11 mouse cellular contexts compared by ENCODE assay signal in the genomic region with DNA sequence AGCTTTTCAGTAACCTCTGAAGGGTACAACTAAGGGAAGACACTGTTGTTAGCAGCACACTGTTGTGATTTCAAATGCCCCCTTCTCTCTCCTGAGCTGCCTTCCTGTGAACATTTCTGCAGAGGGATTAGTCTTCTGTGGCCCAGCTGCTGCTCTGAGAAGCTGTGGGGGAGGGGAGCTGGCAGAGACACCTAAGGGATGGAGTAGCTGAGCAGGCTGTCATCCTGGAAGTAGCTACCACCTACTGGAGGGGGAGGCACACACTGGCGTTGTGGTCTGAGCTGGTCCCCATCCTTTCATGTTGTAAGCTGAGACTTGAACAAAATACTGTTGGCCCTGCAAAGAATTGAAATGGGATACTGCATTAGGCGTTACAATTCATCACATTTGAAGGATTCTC.
DNase-seq lines count a peak whose midpoint lies in the region; ATAC-seq lines count a peak whose summit lies in the region.
"Had no signal": no experiment of that assay in that cellular context is flagged by ENCODE, and none has a peak within 500 bp of the region (broad histone marks: within the 10 kb centered on the region; RNA-seq: fewer than 3 reads in every experiment).

No protein-coding gene starts in this region.

- no peak overlapping the region for H3K27ac ChIP-seq in kidney, embryonic 15.5 days
- H3K27ac ChIP-seq in midbrain, embryonic 12.5 days (replicated peaks), result peak overlapping the region; percentile 77
- H3K27ac ChIP-seq: neural tube, embryonic 13.5 days had no signal

- H3K4me2 ChIP-seq in kidney, embryonic 15.5 days, result no peak overlapping the region
- H3K4me2 ChIP-seq in midbrain, embryonic 12.5 days (replicated peaks), result no peak overlapping the region
- H3K4me2 ChIP-seq: neural tube, embryonic 13.5 days had no signal

- 11% methylated on average over 2 of the region's 2 CpGs for WGBS in kidney, embryonic 15.5 days
- 20% methylated on average over 2 of the region's 2 CpGs for WGBS in midbrain, embryonic 12.5 days

- no peak overlapping the region for H3K4me3 ChIP-seq in kidney, embryonic 15.5 days (replicated peaks)
- no peak overlapping the region for H3K4me3 ChIP-seq in midbrain, embryonic 12.5 days
- H3K4me3 ChIP-seq: erythroblast, embryonic 14.5 days; neural tube, embryonic 13.5 days had no signal

- DNase-seq in kidney, postnatal 25 days, result no peak
- peak; percentile 57 for DNase-seq in embryo, embryonic 11 days
- peak; percentile 7 to 52 for DNase-seq in frontal cortex, adult 2 months (ENCODE audit: extremely low spot score in 1 of 2, low spot score in 1 of 2)
- DNase-seq in ovary, postnatal 10 days (ENCODE audit: low spot score), result no peak
- no peak for DNase-seq in urinary bladder, postnatal 10 days (ENCODE audit: low spot score)
- DNase-seq in lung, postnatal 14 days, result no peak
- DNase-seq: adrenal gland, postnatal 10 days had no signal

- ATAC-seq in kidney, embryonic 15.5 days (replicated peaks; ENCODE audit: low FRiP score), result peak; percentile 66; the same call in 1 of the 2 replicates
- ATAC-seq in midbrain, embryonic 12.5 days (ENCODE audit: low FRiP score, low read depth), result peak; percentile 72

- H3K9ac ChIP-seq in kidney, embryonic 15.5 days, result no peak overlapping the region
- no peak overlapping the region for H3K9ac ChIP-seq in midbrain, embryonic 12.5 days (replicated peaks)
- H3K9ac ChIP-seq: neural tube, embryonic 13.5 days had no signal

- H3K27me3 ChIP-seq in kidney, embryonic 15.5 days, result no peaks in the 10 kb centered on the region
- H3K27me3 ChIP-seq in midbrain, embryonic 12.5 days, result no peaks in the 10 kb centered on the region
- H3K27me3 ChIP-seq: neural tube, embryonic 13.5 days had no signal

- H3K36me3 ChIP-seq in kidney, embryonic 15.5 days, result no peaks in the 10 kb centered on the region
- no peaks in the 10 kb centered on the region for H3K36me3 ChIP-seq in midbrain, embryonic 12.5 days
- H3K36me3 ChIP-seq: neural tube, embryonic 13.5 days had no signal

- H3K4me1 ChIP-seq in kidney, embryonic 15.5 days, result peaks cover 20% of the 10 kb centered on the region
- peaks cover 12% of the 10 kb centered on the region for H3K4me1 ChIP-seq in midbrain, embryonic 12.5 days

- no peaks in the 10 kb centered on the region for H3K9me3 ChIP-seq in kidney, embryonic 15.5 days (replicated peaks)
- H3K9me3 ChIP-seq in midbrain, embryonic 12.5 days, result no peaks in the 10 kb centered on the region
- H3K9me3 ChIP-seq: neural tube, embryonic 13.5 days had no signal

Comparison
In these comparisons a context has a peak if more than half of its experiments do, and no peak if none do; other contexts are left out.
1. DNase-seq: peak in embryo, embryonic 11 days (single experiment) and frontal cortex, adult 2 months (2 of 2); none in kidney, postnatal 25 days (0 of 2), ovary, postnatal 10 days (single experiment), urinary bladder, postnatal 10 days (single experiment) and lung, postnatal 14 days (single experiment).